Mouse (Mus musculus): ENCODE measurements around the gene Ppa1. TPM values are rescaled to one million over a fixed set of nuclear protein-coding genes. Genes with fewer than 3 reads are reported as not detected.
A peak's percentile ranks its signal among the peaks of the same experiment; 100 is the strongest.

Ppa1 gene
- total and polyA plus RNA-seq, 3 experiments = 178 to 337 (median 249) TPM

GRCm38 (mm10) chr10:61657985-61658384 is 9.6 kb downstream of the Ppa1 start:
- DNase-seq (ENCODE audit: extremely low read depth) = peak; percentile 53
- Histone ChIP-seq H3K27me3 (replicated peaks) (no peaks in the 10 kb centered on the region), H3K4me2 (ENCODE audit: insufficient read depth, low read depth, poor library complexity, severe bottlenecking) (no peak overlapping the region), H3K4me1 (ENCODE audit: control insufficient read depth in 1 of 2, insufficient read depth in 2 of 2) (no peaks in the 10 kb centered on the region), H3K9me3 (replicated peaks; ENCODE audit: low read length) (no peaks in the 10 kb centered on the region), H3K79me2 (replicated peaks; ENCODE audit: control insufficient read depth, extremely low read depth, insufficient read depth, poor library complexity, severe bottlenecking) (no peaks in the 10 kb centered on the region; the same call in none of the 2 replicates), H3K9ac (ENCODE audit: insufficient read depth, low read depth) (no peak overlapping the region), H3K4me3 (replicated peaks in 1 of 3; ENCODE audit: low read depth in 2 of 3, low read length in 2 of 3, poor library complexity in 1 of 3) (no peak overlapping the region), H3K27ac (ENCODE audit: insufficient read depth, low read depth) (no peak overlapping the region), H3K36me3 (replicated peaks in 1 of 2; ENCODE audit: control insufficient read depth in 1 of 2, insufficient read depth in 1 of 2, low read length in 1 of 2) (peaks cover 42 to 76% of the 10 kb centered on the region in 2 experiments)
- TF ChIP-seq TBP (conservative IDR thresholded peaks at IDR 0.05; ENCODE audit: low read depth, low read length) (no peak), RAD21 (IDR thresholded peaks at IDR 0.05; ENCODE audit: low read depth, low read length) (peak; percentile 84), SMC3 (IDR thresholded peaks at IDR 0.05; ENCODE audit: low read depth, low read length) (peak; percentile 65), CTCF (conservative IDR thresholded peaks at IDR 0.05 in 1 of 2, IDR thresholded peaks at IDR 0.05 in 1 of 2; ENCODE audit: low read depth in 2 of 2, low read length in 2 of 2) (peak; percentile 52 to 88; a peak in 3 of 4 replicates)
- dilution Hi-C loops (cut with MboI; ENCODE audit: extremely low pct_ligation_motif_present, extremely low pct_unique_long_range_greater_than_20kb, low sequenced_read_pairs) (no loop called here), in situ Hi-C loops (cut with MboI; ENCODE audit: low pct_ligation_motif_present, low pct_unique_long_range_greater_than_20kb, low sequenced_read_pairs) (loop anchor here (5.0 to 25.0 kb wide), 2 partner anchors 181 to 321 kb away; partner anchors contain the start of gene Lrrc20)

GRCm38 (mm10) chr10:61661887-61662286 is 13.5 kb downstream of the Ppa1 start:
- no peak for DNase-seq (ENCODE audit: extremely low read depth)
- dilution Hi-C loops (cut with MboI; ENCODE audit: extremely low pct_ligation_motif_present, extremely low pct_unique_long_range_greater_than_20kb, low sequenced_read_pairs) = no loop called here

GRCm38 (mm10) chr10:61662391-61662988 is 14.1 kb downstream of the Ppa1 start:
- no peak for DNase-seq (ENCODE audit: extremely low read depth)
- Histone ChIP-seq H3K4me1 (ENCODE audit: control insufficient read depth in 1 of 2, insufficient read depth in 2 of 2) (no peaks in the 10 kb centered on the region), H3K79me2 (replicated peaks; ENCODE audit: control insufficient read depth, extremely low read depth, insufficient read depth, poor library complexity, severe bottlenecking) (no peaks in the 10 kb centered on the region; the same call in none of the 2 replicates), H3K4me3 (replicated peaks in 1 of 3; ENCODE audit: low read depth in 2 of 3, low read length in 2 of 3, poor library complexity in 1 of 3) (no peak overlapping the region), H3K36me3 (replicated peaks in 1 of 2; ENCODE audit: control insufficient read depth in 1 of 2, insufficient read depth in 1 of 2, low read length in 1 of 2) (peaks cover 53 to 85% of the 10 kb centered on the region in 2 experiments), H3K4me2 (ENCODE audit: insufficient read depth, low read depth, poor library complexity, severe bottlenecking) (no peak overlapping the region), H3K27ac (ENCODE audit: insufficient read depth, low read depth) (no peak overlapping the region), H3K27me3 (replicated peaks) (no peaks in the 10 kb centered on the region), H3K9me3 (replicated peaks; ENCODE audit: low read length) (no peaks in the 10 kb centered on the region), H3K9ac (ENCODE audit: insufficient read depth, low read depth) (no peak overlapping the region)
- dilution Hi-C loops (cut with MboI; ENCODE audit: extremely low pct_ligation_motif_present, extremely low pct_unique_long_range_greater_than_20kb, low sequenced_read_pairs) (no loop called here), in situ Hi-C loops (cut with MboI; ENCODE audit: low pct_ligation_motif_present, low pct_unique_long_range_greater_than_20kb, low sequenced_read_pairs) (loop anchor here (5.0 to 25.0 kb wide), 2 partner anchors 55 to 325 kb away; no protein-coding TSS in a partner anchor)
- TF ChIP-seq SMC3 (IDR thresholded peaks at IDR 0.05; ENCODE audit: low read depth, low read length) (no peak), USF2 (conservative IDR thresholded peaks at IDR 0.05; ENCODE audit: low read depth, low read length) (no peak), SIN3A (IDR thresholded peaks at IDR 0.05; ENCODE audit: low read length) (no peak), E2F4 (IDR thresholded peaks at IDR 0.05; ENCODE audit: insufficient replicate concordance, low read depth, low read length) (no peak), MAZ (IDR thresholded peaks at IDR 0.05; ENCODE audit: low read depth, low read length) (no peak), NELFE (IDR thresholded peaks at IDR 0.05; ENCODE audit: low read depth, low read length) (no peak), POLR2AphosphoS2 (IDR thresholded peaks at IDR 0.05; ENCODE audit: low read depth, low read length) (no peak), CHD1 (IDR thresholded peaks at IDR 0.05; ENCODE audit: low read depth, low read length) (no peak), MYC (IDR thresholded peaks at IDR 0.05; ENCODE audit: low read depth, low read length) (no peak), ZMIZ1 (IDR thresholded peaks at IDR 0.05; ENCODE audit: low read depth, low read length) (no peak), IRF4 (IDR thresholded peaks at IDR 0.05; ENCODE audit: low read depth, low read length) (no peak), MXI1 (IDR thresholded peaks at IDR 0.05; ENCODE audit: low read depth, low read length) (no peak), BHLHE40 (IDR thresholded peaks at IDR 0.05; ENCODE audit: low read depth, low read length) (no peak), ZKSCAN1 (IDR thresholded peaks at IDR 0.05; ENCODE audit: borderline replicate concordance, low read depth, low read length) (no peak), TBP (conservative IDR thresholded peaks at IDR 0.05; ENCODE audit: low read depth, low read length) (no peak), RAD21 (IDR thresholded peaks at IDR 0.05; ENCODE audit: low read depth, low read length) (no peak), JUN (IDR thresholded peaks at IDR 0.05; ENCODE audit: insufficient read depth, low read depth, low read length) (no peak)

More at GRCm38 (mm10) chr10:61661887-61662286, 13.5 kb downstream of the Ppa1 start:
- Histone ChIP-seq H3K79me2 (replicated peaks; ENCODE audit: control insufficient read depth, extremely low read depth, insufficient read depth, poor library complexity, severe bottlenecking) (no peaks in the 10 kb centered on the region; the same call in none of the 2 replicates), H3K27me3 (replicated peaks) (no peaks in the 10 kb centered on the region), H3K36me3 (replicated peaks in 1 of 2; ENCODE audit: control insufficient read depth in 1 of 2, insufficient read depth in 1 of 2, low read length in 1 of 2) (peaks cover 52 to 82% of the 10 kb centered on the region in 2 experiments), H3K4me2 (ENCODE audit: insufficient read depth, low read depth, poor library complexity, severe bottlenecking) (no peak overlapping the region), H3K4me3 (replicated peaks in 1 of 3; ENCODE audit: low read depth in 2 of 3, low read length in 2 of 3, poor library complexity in 1 of 3) (no peak overlapping the region), H3K9ac (ENCODE audit: insufficient read depth, low read depth) (no peak overlapping the region), H3K27ac (ENCODE audit: insufficient read depth, low read depth) (no peak overlapping the region), H3K4me1 (ENCODE audit: control insufficient read depth in 1 of 2, insufficient read depth in 2 of 2) (no peaks in the 10 kb centered on the region), H3K9me3 (replicated peaks; ENCODE audit: low read length) (no peaks in the 10 kb centered on the region)
- in situ Hi-C loops (cut with MboI; ENCODE audit: low pct_ligation_motif_present, low pct_unique_long_range_greater_than_20kb, low sequenced_read_pairs) = loop anchor here (5.0 to 25.0 kb wide), 2 partner anchors 55 to 325 kb away; no protein-coding TSS in a partner anchor
- TF ChIP-seq UBTF (IDR thresholded peaks at IDR 0.05; ENCODE audit: low read depth, low read length) (no peak), IRF4 (IDR thresholded peaks at IDR 0.05; ENCODE audit: low read depth, low read length) (no peak), ZMIZ1 (IDR thresholded peaks at IDR 0.05; ENCODE audit: low read depth, low read length) (no peak), TCF12 (IDR thresholded peaks at IDR 0.05; ENCODE audit: low read depth, low read length) (no peak), MAFK (IDR thresholded peaks at IDR 0.05; ENCODE audit: insufficient replicate concordance, low read length) (no peak), RCOR1 (conservative IDR thresholded peaks at IDR 0.05; ENCODE audit: low read depth, low read length) (no peak)

All from CH12.LX (cell line).